Comparison of ENCODE assay signal across 10 mouse cellular contexts in genomic region chr13:98897577-98897976, GRCm38 (mm10).
"Had no signal": no experiment of that assay in that cellular context is flagged by ENCODE, and none has a peak within 500 bp of the region (broad histone marks: within the 10 kb centered on the region; RNA-seq: fewer than 3 reads in every experiment).

No protein-coding gene starts in this region.

- H3K9ac ChIP-seq: limb, embryonic 12.5 days; midbrain, embryonic 13.5 days had no signal

- H3K4me2 ChIP-seq: limb, embryonic 12.5 days; midbrain, embryonic 13.5 days had no signal

- H3K4me3 ChIP-seq: layer of hippocampus, adult 2 months; limb, embryonic 12.5 days; midbrain, embryonic 13.5 days had no signal

- H3K9me3 ChIP-seq: limb, embryonic 12.5 days had no signal

- DNase-seq: kidney, postnatal 4 days; lung, adult 2 months; lung, postnatal 36 days; right cerebral cortex, postnatal 25 days; thymus, postnatal 14 days had no signal

- ATAC-seq: lung, postnatal 0 days; midbrain, embryonic 13.5 days had no signal

- H3K27ac ChIP-seq: layer of hippocampus, adult 2 months; limb, embryonic 12.5 days; midbrain, embryonic 13.5 days; stomach, postnatal 0 days had no signal

- H3K27me3 ChIP-seq: limb, embryonic 12.5 days; midbrain, embryonic 13.5 days had no signal
